Mouse (Mus musculus): ENCODE data around the gene Bsdc1. TPM values are rescaled to one million over a fixed set of nuclear protein-coding genes. Genes with fewer than 3 reads are reported as not detected.
A peak's percentile ranks its signal among the peaks of the same experiment; 100 is the strongest.
"Not testable (repeated sequence)": the region's sequence is repeated elsewhere in the genome, so short reads cannot be mapped to it uniquely, and the experiment has no call there.

Bsdc1 gene
- polyA plus RNA-seq, 2 experiments: 27.6 to 28.9 TPM

GRCm38 (mm10) chr4:129451471-129452169, 9.8 kb upstream of the Bsdc1 start:
- WGBS: 72% methylated on average over 15 of the region's 15 CpGs
- no peak overlapping the region for H3K9ac ChIP-seq (ENCODE audit: low read depth, low read length, severe bottlenecking)
- H3K9me3 ChIP-seq (ENCODE audit: control insufficient read depth, low read length): no peaks in the 10 kb centered on the region
- no peak overlapping the region for H3K4me2 ChIP-seq (replicated peaks; ENCODE audit: low read depth, low read length, severe bottlenecking)
- ATAC-seq (ENCODE audit: low FRiP score, low read depth) (peak; percentile 35; the same call in 1 of the 2 replicates), DNase-seq (ENCODE audit: low spot score) (peak; percentile 10)
- TF ChIP-seq POLR2A (IDR thresholded peaks at IDR 0.05; ENCODE audit: borderline replicate concordance, extremely low read depth, insufficient read depth, insufficient read length): no peak
- H3K27me3 ChIP-seq (ENCODE audit: control insufficient read depth, insufficient read depth, low read length): no peaks in the 10 kb centered on the region
- H3K4me1 ChIP-seq (ENCODE audit: control insufficient read depth, insufficient read depth, low read length): no peaks in the 10 kb centered on the region
- no peak overlapping the region for H3K4me3 ChIP-seq (replicated peaks; ENCODE audit: low read length)
- no peaks in the 10 kb centered on the region for H3K36me3 ChIP-seq (ENCODE audit: control insufficient read depth, insufficient read depth, low read length)
- no peak overlapping the region for H3K27ac ChIP-seq (replicated peaks; ENCODE audit: low read depth, low read length)

- DNase-seq (ENCODE audit: low spot score): peak; percentile 93
- no peaks in the 10 kb centered on the region for H3K36me3 ChIP-seq (ENCODE audit: control insufficient read depth, insufficient read depth, low read length)
- H3K27ac ChIP-seq (replicated peaks; ENCODE audit: low read depth, low read length): no peak overlapping the region
- no peak for TF ChIP-seq POLR2A (IDR thresholded peaks at IDR 0.05; ENCODE audit: borderline replicate concordance, extremely low read depth, insufficient read depth, insufficient read length)
- no peak overlapping the region for H3K9ac ChIP-seq (ENCODE audit: low read depth, low read length, severe bottlenecking)
- H3K4me2 ChIP-seq (replicated peaks; ENCODE audit: low read depth, low read length, severe bottlenecking): no peak overlapping the region
- 2% methylated on average over 5 of the region's 5 CpGs for WGBS
- peak; percentile 84 for ATAC-seq (ENCODE audit: low FRiP score, low read depth)
- no peaks in the 10 kb centered on the region for H3K9me3 ChIP-seq (ENCODE audit: control insufficient read depth, low read length)
- no peaks in the 10 kb centered on the region for H3K27me3 ChIP-seq (ENCODE audit: control insufficient read depth, insufficient read depth, low read length)
- H3K4me3 ChIP-seq (replicated peaks; ENCODE audit: low read length): no peak overlapping the region
- H3K4me1 ChIP-seq (ENCODE audit: control insufficient read depth, insufficient read depth, low read length): no peaks in the 10 kb centered on the region
Measured at GRCm38 (mm10) chr4:129455265-129455664, 6.1 kb upstream of the Bsdc1 start.

GRCm38 (mm10) chr4:129456126-129456525, 5.3 kb upstream of the Bsdc1 start:
- DNase-seq (ENCODE audit: low spot score): no peak
- WGBS: 54% methylated on average over 5 of the region's 5 CpGs
- no peaks in the 10 kb centered on the region for H3K27me3 ChIP-seq (ENCODE audit: control insufficient read depth, insufficient read depth, low read length)
- H3K4me2 ChIP-seq (replicated peaks; ENCODE audit: low read depth, low read length, severe bottlenecking): no peak overlapping the region
- no peak overlapping the region for H3K4me3 ChIP-seq (replicated peaks; ENCODE audit: low read length)
- H3K9ac ChIP-seq (ENCODE audit: low read depth, low read length, severe bottlenecking): no peak overlapping the region
- no peaks in the 10 kb centered on the region for H3K4me1 ChIP-seq (ENCODE audit: control insufficient read depth, insufficient read depth, low read length)
- H3K36me3 ChIP-seq (ENCODE audit: control insufficient read depth, insufficient read depth, low read length): no peaks in the 10 kb centered on the region
- H3K27ac ChIP-seq (replicated peaks; ENCODE audit: low read depth, low read length): no peak overlapping the region
- no peaks in the 10 kb centered on the region for H3K9me3 ChIP-seq (ENCODE audit: control insufficient read depth, low read length)
- no peak for TF ChIP-seq POLR2A (IDR thresholded peaks at IDR 0.05; ENCODE audit: borderline replicate concordance, extremely low read depth, insufficient read depth, insufficient read length)
- no peak for ATAC-seq (ENCODE audit: low FRiP score, low read depth)

- not testable (repeated sequence) for ATAC-seq (ENCODE audit: low FRiP score, low read depth); H3K27ac ChIP-seq (replicated peaks; ENCODE audit: low read depth, low read length); H3K9me3 ChIP-seq (ENCODE audit: control insufficient read depth, low read length); H3K9ac ChIP-seq (ENCODE audit: low read depth, low read length, severe bottlenecking); H3K4me2 ChIP-seq (replicated peaks; ENCODE audit: low read depth, low read length, severe bottlenecking); H3K27me3 ChIP-seq (ENCODE audit: control insufficient read depth, insufficient read depth, low read length); DNase-seq (ENCODE audit: low spot score); H3K4me3 ChIP-seq (replicated peaks; ENCODE audit: low read length); H3K36me3 ChIP-seq (ENCODE audit: control insufficient read depth, insufficient read depth, low read length); H3K4me1 ChIP-seq (ENCODE audit: control insufficient read depth, insufficient read depth, low read length)
- WGBS: 63% methylated on average over 2 of the region's 2 CpGs
Measured at GRCm38 (mm10) chr4:129457311-129457710, 4.1 kb upstream of the Bsdc1 start.

GRCm38 (mm10) chr4:129459726-129460125, 1.7 kb upstream of the Bsdc1 start:
- ATAC-seq (ENCODE audit: low FRiP score, low read depth): no peak
- Histone ChIP-seq H3K9me3 (ENCODE audit: control insufficient read depth, low read length) (no peaks in the 10 kb centered on the region), H3K27me3 (ENCODE audit: control insufficient read depth, insufficient read depth, low read length) (no peaks in the 10 kb centered on the region), H3K4me1 (ENCODE audit: control insufficient read depth, insufficient read depth, low read length) (peaks cover 8% of the 10 kb centered on the region), H3K4me2 (replicated peaks; ENCODE audit: low read depth, low read length, severe bottlenecking) (no peak overlapping the region), H3K36me3 (ENCODE audit: control insufficient read depth, insufficient read depth, low read length) (peaks cover 11% of the 10 kb centered on the region), H3K27ac (replicated peaks; ENCODE audit: low read depth, low read length) (no peak overlapping the region), H3K4me3 (replicated peaks; ENCODE audit: low read length) (no peak overlapping the region), H3K9ac (ENCODE audit: low read depth, low read length, severe bottlenecking) (no peak overlapping the region)
- WGBS: 88% methylated on average over 3 of the region's 3 CpGs
- DNase-seq (ENCODE audit: low spot score): no peak
- TF ChIP-seq POLR2A (IDR thresholded peaks at IDR 0.05; ENCODE audit: borderline replicate concordance, extremely low read depth, insufficient read depth, insufficient read length): no peak
